Mouse (Mus musculus) E14TG2a.4 (cell line): ENCODE data around the gene Art1.

Experiments
- CTCF ChIP-seq: conservative IDR thresholded peaks from 2 replicates; pipeline ENCODE4 v1.5.1; 2014; ENCODE audit warnings: low read length
- NANOG ChIP-seq: IDR thresholded peaks from 2 replicates; pipeline ENCODE4 v1.6.1; 2014; ENCODE audit warnings: borderline replicate concordance, low read length, mixed read lengths
- POU5F1 ChIP-seq: IDR thresholded peaks from 2 replicates; pipeline ENCODE4 v1.6.1; 2014; ENCODE audit warnings: low read length, borderline replicate concordance

- TF ChIP-seq CTCF (no peak), NANOG (no peak), POU5F1 (no peak)
Observed at GRCm38 (mm10) chr7:102064655-102065045, 36.9 kb upstream of the Art1 start.
